Mouse (Mus musculus) monocyte, adult 5-6 weeks (primary cell): ENCODE measurements around the gene Gm28041. TPM values are rescaled to one million over a fixed set of nuclear protein-coding genes. Genes with fewer than 3 reads are reported as not detected.
A peak's percentile ranks its signal among the peaks of the same experiment; 100 is the strongest.
"Not testable (repeated sequence)": the region's sequence is repeated elsewhere in the genome, so short reads cannot be mapped to it uniquely, and the experiment has no call there.

Source experiments
- ATAC-seq: fragments of 153-309, 156-312 bp; replicated peaks from 2 replicates; pipeline ENCODE4 v1.8.0; 2017; ENCODE audit warnings: mild to moderate bottlenecking; ENCODE audit not compliant: low TSS enrichment, insufficient number of reproducible peaks, severe bottlenecking, poor library complexity, low FRiP score
- total RNA-seq: library from RNA; stranded (forward); fragments of 200-1000, 200-491, 200-594 nt; gene quantifications from 3 replicates; pipeline ENCODE4 v1.2.3, GENCODE M21; 2017

The Gm28041 gene
- 1.1 to 4.5 TPM in 2 of 3 replicates, not detected in the other for total RNA-seq

- peak; percentile 95 for ATAC-seq
Measured at GRCm38 (mm10) chr13:67375050-67375911, at the start of gene Gm28041, which contains the start of gene Zfp456. Gene Gm28041, minus strand, starts transcription at chr13:67375733. Gene Zfp456, minus strand, starts transcription at chr13:67375810.

GRCm38 (mm10) chr13:67422532-67422931, 47.0 kb upstream of the Gm28041 start:
- ATAC-seq: not testable (repeated sequence)

- peak; percentile 52; the same call in 1 of the 2 replicates for ATAC-seq
Measured at GRCm38 (mm10) chr13:67421207-67421857, 45.8 kb upstream of the Gm28041 start, which contains the start of gene Zfp459. Gene Zfp459, minus strand, starts transcription at chr13:67421418.

GRCm38 (mm10) chr13:67420558-67421206, 45.1 kb upstream of the Gm28041 start:
- ATAC-seq: no peak; the same call in 1 of the 2 replicates

- no peak for ATAC-seq
Measured at GRCm38 (mm10) chr13:67416811-67417210, 41.3 kb upstream of the Gm28041 start.

GRCm38 (mm10) chr13:67415759-67416158, 40.2 kb upstream of the Gm28041 start:
- no peak for ATAC-seq

GRCm38 (mm10) chr13:67413634-67414033, 38.1 kb upstream of the Gm28041 start:
- not testable (repeated sequence) for ATAC-seq

GRCm38 (mm10) chr13:67399183-67399903, 23.8 kb upstream of the Gm28041 start, which contains the start of gene Zfp429:
Gene Zfp429, minus strand, starts transcription at chr13:67399819.
- peak; percentile 94 for ATAC-seq

- ATAC-seq: not testable (repeated sequence)
Measured at GRCm38 (mm10) chr13:67376255-67376654, 722 bp upstream of the Gm28041 start.

- ATAC-seq: peak; percentile 93
Measured at GRCm38 (mm10) chr13:67360131-67360744, 15.3 kb downstream of the Gm28041 start, which contains the start of the genes Gm28044 and Zfp953. Gene Gm28044, minus strand, starts transcription at chr13:67360536. Gene Zfp953, minus strand, starts transcription at chr13:67360605.

GRCm38 (mm10) chr13:67351854-67352253, 23.7 kb downstream of the Gm28041 start:
- no peak for ATAC-seq

GRCm38 (mm10) chr13:67343422-67343821, 32.1 kb downstream of the Gm28041 start:
- ATAC-seq: no peak

GRCm38 (mm10) chr13:67332877-67333276, 42.7 kb downstream of the Gm28041 start:
- ATAC-seq: no peak

GRCm38 (mm10) chr13:67332019-67332724, 43.4 kb downstream of the Gm28041 start, which contains the start of gene Zfp595:
Gene Zfp595, minus strand, starts transcription at chr13:67332570.
- peak; percentile 96 for ATAC-seq

- ATAC-seq: no peak
Measured at GRCm38 (mm10) chr13:67306718-67307117, 68.8 kb downstream of the Gm28041 start.

GRCm38 (mm10) chr13:67305822-67306672, 69.5 kb downstream of the Gm28041 start, which contains the start of gene Zfp457:
Gene Zfp457, minus strand, starts transcription at chr13:67306485.
- peak; percentile 85 for ATAC-seq
